Mouse (Mus musculus) embryonic fibroblast, embryonic 13.5 days (primary cell): ENCODE results near the gene Gps1.

Experiments
- CTCF ChIP-seq: IDR thresholded peaks from 2 replicates; pipeline ENCODE4 v1.5.1; 2011; ENCODE audit warnings: mild to moderate bottlenecking, control low read depth, low read length, moderate library complexity, borderline replicate concordance; ENCODE audit not compliant: insufficient read depth
- POLR2A ChIP-seq: IDR thresholded peaks from 2 replicates; pipeline ENCODE4 v1.6.1; 2011; ENCODE audit warnings: low read depth, mild to moderate bottlenecking, control low read depth, low read length, moderate library complexity

DNA sequence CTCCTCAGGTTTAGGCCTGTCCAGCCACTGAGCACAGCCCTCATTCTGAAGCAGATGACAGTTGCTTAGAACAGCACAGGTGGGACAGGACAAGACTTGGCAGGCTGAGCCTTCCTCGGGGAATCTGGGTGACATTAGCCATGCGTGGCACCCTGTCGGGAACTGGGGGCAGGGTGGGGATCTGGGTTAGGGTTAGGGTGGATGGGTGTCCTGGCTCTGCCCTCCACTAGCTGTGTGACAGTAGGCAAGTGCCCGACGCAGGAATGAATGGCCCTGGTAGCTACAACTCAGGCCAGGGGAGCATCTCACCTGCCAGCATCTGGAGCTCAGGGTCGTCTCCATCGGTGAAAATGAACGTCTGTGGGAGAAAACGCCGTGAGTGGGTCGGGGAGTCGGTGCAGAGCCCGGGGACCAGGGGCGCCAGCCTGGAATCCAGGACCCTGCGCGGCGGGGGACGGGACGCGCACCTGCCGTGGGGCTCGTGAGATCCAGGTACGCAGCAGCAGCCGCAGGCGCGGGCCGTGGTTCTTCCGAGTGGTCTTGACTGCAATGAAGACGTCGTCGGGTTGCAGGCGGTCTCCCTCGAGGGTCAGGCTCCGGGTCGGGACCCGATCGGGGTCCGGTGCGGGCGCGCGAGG, 527 bp upstream of the Gps1 start:
- TF ChIP-seq POLR2A: no peak
- no peak for TF ChIP-seq CTCF
